Mouse (Mus musculus) midbrain, embryonic 14.5 days (tissue): ENCODE data around the gene Chmp5. TPM values are rescaled to one million over a fixed set of nuclear protein-coding genes. Genes with fewer than 3 reads are reported as not detected.

Experiments
- ATAC-seq: fragments of 200-750 bp; cut with Nextera tagmentation; 2 replicates; pipeline ENCODE4 v1.8.0; 2017; ENCODE audit warnings: moderate number of reproducible peaks, moderate library complexity; ENCODE audit not compliant: low FRiP score, low TSS enrichment
- DNase-seq: peaks from one replicate; pipeline ENCODE4 v3.0.0-alpha.2; 2015
- H3K27ac ChIP-seq: fragments of 300-500 bp; sonication (generic); replicated peaks from 2 replicates; pipeline ENCODE4 v1.5.1; 2014; ENCODE audit warnings: mild to moderate bottlenecking, low read depth, low read length, moderate library complexity
- H3K27me3 ChIP-seq: fragments of 300-500 bp; sonication (generic); 2 replicates; pipeline ENCODE4 v1.6.1; 2014; ENCODE audit warnings: low read length, control low read depth, mixed read lengths; ENCODE audit not compliant: control insufficient read depth, insufficient read depth
- H3K36me3 ChIP-seq: fragments of 300-500 bp; sonication (generic); 2 replicates; pipeline ENCODE4 v1.6.1; 2014; ENCODE audit warnings: low read length, control low read depth; ENCODE audit not compliant: control insufficient read depth, insufficient read depth
- H3K4me1 ChIP-seq: fragments of 300-500 bp; sonication (generic); 2 replicates; pipeline ENCODE4 v1.6.1; 2014; ENCODE audit warnings: mild to moderate bottlenecking, antibody characterized with exemption, low read length, control low read depth; ENCODE audit not compliant: control insufficient read depth, insufficient read depth
- H3K4me2 ChIP-seq: fragments of 300-500 bp; sonication (generic); 2 replicates; pipeline ENCODE4 v1.6.1; 2014; ENCODE audit warnings: mild to moderate bottlenecking, low read length, moderate library complexity
- H3K4me3 ChIP-seq: fragments of 300-500 bp; sonication (generic); replicated peaks from 2 replicates; pipeline ENCODE4 v1.5.1; 2014; ENCODE audit warnings: low read depth, low read length
- H3K9ac ChIP-seq: fragments of 300-500 bp; sonication (generic); replicated peaks from 2 replicates; pipeline ENCODE4 v1.6.1; 2014; ENCODE audit warnings: mild to moderate bottlenecking, low read length, moderate library complexity
- H3K9me3 ChIP-seq: fragments of 300-500 bp; sonication (generic); 2 replicates; pipeline ENCODE4 v1.6.1; 2016; ENCODE audit warnings: low read length, control low read depth, mixed read lengths; ENCODE audit not compliant: control insufficient read depth
- WGBS: fragments of 180-500 bp; shearing (Covaris S2); extraction: QIAGEN DNeasy Blood & Tissue Kit; methylation state at CpG from one replicate; pipeline ENCODE4 v1.1.7; 2014; 5-methylcytosine and 5-hydroxymethylcytosine counted together
- polyA plus RNA-seq: library from polyadenylated mRNA; unstranded; fragments of >200 nt; fragmentation: Nextera tagmentation; extraction: Ambion mirVana; gene quantifications from 2 replicates; pipeline ENCODE4 v1.2.1, GENCODE M21; 2014

Chmp5 gene
- polyA plus RNA-seq, 1 experiment from 2014 or later, result 172 TPM

DNA sequence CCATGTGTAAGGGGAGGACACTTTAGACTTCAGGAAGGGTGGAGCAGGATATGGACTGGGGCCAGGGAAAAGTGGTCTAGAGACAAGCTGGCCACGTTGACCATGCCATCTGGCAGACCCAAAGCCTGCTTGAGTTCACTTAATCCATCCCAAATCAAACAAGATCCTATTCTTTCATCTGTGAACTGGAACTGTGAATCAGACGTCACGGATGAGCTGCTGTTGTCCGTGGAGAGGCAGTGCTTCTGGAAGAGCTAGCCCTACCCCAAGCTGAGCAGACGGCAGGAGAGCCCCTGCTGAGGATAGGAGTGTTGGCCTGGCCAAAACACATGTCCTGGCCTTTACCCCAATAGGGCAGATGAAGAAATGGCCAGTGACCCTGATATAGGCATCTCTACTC lies 32.3 kb upstream of the Chmp5 start:
- DNase-seq (no peak), ATAC-seq (no peak)
- H3K27me3 ChIP-seq, result no peaks in the 10 kb centered on the region
- no peak overlapping the region for H3K27ac ChIP-seq
- no peaks in the 10 kb centered on the region for H3K4me1 ChIP-seq
- 27% methylated on average over 5 of the region's 5 CpGs for WGBS
- no peaks in the 10 kb centered on the region for H3K36me3 ChIP-seq
- H3K9ac ChIP-seq, result no peak overlapping the region
- H3K9me3 ChIP-seq, result no peaks in the 10 kb centered on the region
- no peak overlapping the region for H3K4me2 ChIP-seq
- no peak overlapping the region for H3K4me3 ChIP-seq

DNA sequence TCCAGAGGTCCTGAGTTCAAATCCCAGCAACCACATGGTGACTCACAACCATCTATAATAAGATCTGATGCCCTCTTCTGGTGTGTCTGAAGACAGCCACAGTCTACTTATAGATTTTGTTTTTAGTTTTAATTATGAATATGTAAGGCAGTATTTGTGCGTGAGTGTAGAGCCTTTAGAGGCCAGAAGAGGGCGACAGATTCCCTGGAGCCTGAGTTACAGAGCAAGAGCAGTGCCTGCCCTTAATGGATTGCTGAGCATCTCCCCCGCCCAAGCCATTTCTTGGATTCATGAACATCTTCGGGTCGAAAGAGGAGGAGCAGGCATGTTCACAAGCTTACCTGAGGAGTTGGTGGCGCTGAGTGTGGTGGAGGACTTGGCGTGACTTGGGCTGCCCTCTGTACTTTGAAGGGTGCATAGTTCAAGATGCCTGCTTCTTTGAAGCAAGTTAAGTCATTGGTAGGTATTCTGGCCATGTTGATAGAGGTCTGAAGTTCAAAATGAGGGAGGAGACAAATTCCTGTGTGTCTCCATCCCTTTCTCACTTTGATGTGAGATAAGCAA lies 31.5 kb upstream of the Chmp5 start:
- no peak overlapping the region for H3K4me2 ChIP-seq
- no peak overlapping the region for H3K9ac ChIP-seq
- no peaks in the 10 kb centered on the region for H3K9me3 ChIP-seq
- DNase-seq, result no peak
- no peak overlapping the region for H3K4me3 ChIP-seq
- H3K27me3 ChIP-seq, result no peaks in the 10 kb centered on the region
- ATAC-seq, result no peak
- H3K27ac ChIP-seq, result no peak overlapping the region
- 88% methylated on average over 7 of the region's 7 CpGs for WGBS
- H3K4me1 ChIP-seq, result no peaks in the 10 kb centered on the region
- H3K36me3 ChIP-seq, result no peaks in the 10 kb centered on the region

DNA sequence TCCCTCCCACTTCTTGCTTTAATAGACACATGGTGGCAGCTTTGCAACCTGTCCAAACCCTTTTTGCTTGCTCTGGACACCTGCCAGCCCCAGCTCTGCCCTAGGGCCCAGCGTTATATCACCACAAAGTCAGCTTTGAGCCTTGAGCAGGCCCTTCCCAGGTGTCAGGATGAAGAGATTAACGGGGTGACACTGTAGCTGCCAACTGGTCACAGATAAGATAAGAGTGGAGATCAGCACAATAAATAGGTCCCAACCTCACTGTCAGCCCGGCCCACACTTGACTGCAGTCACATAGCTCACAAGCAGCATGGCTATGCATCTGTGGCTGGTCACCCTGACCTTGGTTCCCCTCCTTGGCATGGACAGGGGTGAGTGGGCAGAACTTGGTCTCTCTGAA lies 28.4 kb upstream of the Chmp5 start, which contains the start of gene Spink4:
TSS of gene Spink4 (plus strand) at position 268 of the 400 bp plus-strand sequence.
- DNase-seq (no peak), ATAC-seq (no peak)
- 77% methylated on average over 3 of the region's 3 CpGs for WGBS
- H3K9me3 ChIP-seq, result no peaks in the 10 kb centered on the region
- H3K27me3 ChIP-seq, result no peaks in the 10 kb centered on the region
- H3K4me3 ChIP-seq, result no peak within 1 kb of the TSS
- no peak within 1 kb of the TSS for H3K9ac ChIP-seq
- H3K4me1 ChIP-seq, result no peaks in the 10 kb centered on the region
- H3K4me2 ChIP-seq, result no peak within 1 kb of the TSS
- no peak within 1 kb of the TSS for H3K27ac ChIP-seq
- H3K36me3 ChIP-seq, result no peaks in the 10 kb centered on the region

DNA sequence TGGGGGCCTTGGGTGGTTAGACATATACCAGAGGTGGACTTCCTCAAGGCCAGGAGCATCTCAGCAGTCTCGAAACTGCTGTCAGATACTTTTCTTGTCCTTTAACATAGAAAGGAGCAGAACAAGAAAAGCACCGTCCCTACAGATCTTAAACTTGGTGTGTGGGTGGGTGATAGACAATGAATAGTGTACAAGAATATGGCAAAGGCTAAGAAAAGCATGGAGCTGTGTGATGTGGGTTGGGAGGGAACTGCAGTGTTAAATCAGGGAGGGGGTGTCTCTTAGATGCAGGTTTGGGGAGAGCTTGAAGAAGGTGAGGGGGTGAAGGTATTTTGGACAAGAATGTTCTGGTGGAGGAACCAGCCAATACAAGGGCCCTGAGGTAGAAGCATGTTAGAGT lies 27.6 kb upstream of the Chmp5 start:
- no peak for DNase-seq
- Histone ChIP-seq H3K36me3 (no peaks in the 10 kb centered on the region), H3K27ac (no peak overlapping the region), H3K4me3 (no peak overlapping the region), H3K9ac (no peak overlapping the region), H3K4me1 (no peaks in the 10 kb centered on the region), H3K9me3 (no peaks in the 10 kb centered on the region), H3K4me2 (no peak overlapping the region), H3K27me3 (no peaks in the 10 kb centered on the region)
- ATAC-seq, result no peak
- WGBS, result 74% methylated on average over 2 of the region's 2 CpGs

DNA sequence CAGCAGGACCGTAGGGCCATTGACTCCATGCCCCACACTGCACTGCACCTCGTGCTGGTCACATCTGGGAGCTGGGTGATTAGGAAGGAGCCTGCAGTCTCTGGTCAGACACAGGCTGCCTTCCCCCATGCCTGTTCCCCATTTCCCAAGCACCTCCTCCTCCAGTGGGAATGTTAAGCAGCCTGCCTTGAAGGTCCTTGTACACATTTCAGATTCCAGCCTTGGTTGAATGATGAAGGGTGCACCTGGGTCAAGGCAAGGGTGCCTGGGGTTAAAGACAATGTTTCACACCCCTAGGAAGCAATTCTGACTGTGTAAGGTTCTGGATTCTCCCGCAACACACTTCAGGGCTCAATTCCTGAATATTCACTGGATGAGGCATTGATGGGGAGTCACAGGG lies 26.9 kb upstream of the Chmp5 start:
- WGBS, result 68% methylated on average over 3 of the region's 3 CpGs
- Histone ChIP-seq H3K9me3 (no peaks in the 10 kb centered on the region), H3K4me2 (no peak overlapping the region), H3K27ac (no peak overlapping the region), H3K36me3 (no peaks in the 10 kb centered on the region), H3K9ac (no peak overlapping the region), H3K4me1 (no peaks in the 10 kb centered on the region), H3K27me3 (no peaks in the 10 kb centered on the region), H3K4me3 (no peak overlapping the region)
- no peak for DNase-seq
- ATAC-seq, result no peak

DNA sequence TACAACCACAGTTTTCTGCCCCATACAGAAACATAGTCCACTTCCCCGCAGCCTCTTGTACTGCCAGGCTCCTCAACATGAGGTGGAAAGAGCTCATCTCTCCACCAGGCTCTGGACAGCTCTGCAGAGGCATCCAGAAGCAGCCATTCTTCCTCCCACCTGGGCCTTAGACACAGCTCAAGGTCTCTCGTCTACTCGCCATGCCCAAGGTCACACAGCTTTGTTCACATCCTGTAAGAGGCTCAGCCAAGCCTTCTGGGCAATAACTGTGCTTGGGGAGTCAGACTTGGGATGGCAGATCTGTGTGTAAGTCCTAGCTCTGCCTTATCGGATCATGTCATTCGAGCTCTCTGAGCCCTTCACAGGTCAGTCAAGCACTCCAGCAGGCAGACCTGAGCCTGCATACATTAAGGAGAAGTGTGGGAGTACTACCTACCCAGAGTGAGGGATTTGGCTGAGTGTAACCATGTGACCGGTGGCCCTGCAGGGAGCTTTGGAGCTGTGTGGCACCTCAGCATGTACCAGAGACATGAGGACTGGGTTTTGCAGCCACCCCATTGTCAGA lies 25.0 kb upstream of the Chmp5 start:
- H3K36me3 ChIP-seq, result no peaks in the 10 kb centered on the region
- no peaks in the 10 kb centered on the region for H3K27me3 ChIP-seq
- DNase-seq (no peak), ATAC-seq (no peak)
- 86% methylated on average over 6 of the region's 6 CpGs for WGBS
- H3K4me3 ChIP-seq, result no peak overlapping the region
- no peak overlapping the region for H3K27ac ChIP-seq
- no peak overlapping the region for H3K9ac ChIP-seq
- no peak overlapping the region for H3K4me2 ChIP-seq
- no peaks in the 10 kb centered on the region for H3K4me1 ChIP-seq
- H3K9me3 ChIP-seq, result no peaks in the 10 kb centered on the region

DNA sequence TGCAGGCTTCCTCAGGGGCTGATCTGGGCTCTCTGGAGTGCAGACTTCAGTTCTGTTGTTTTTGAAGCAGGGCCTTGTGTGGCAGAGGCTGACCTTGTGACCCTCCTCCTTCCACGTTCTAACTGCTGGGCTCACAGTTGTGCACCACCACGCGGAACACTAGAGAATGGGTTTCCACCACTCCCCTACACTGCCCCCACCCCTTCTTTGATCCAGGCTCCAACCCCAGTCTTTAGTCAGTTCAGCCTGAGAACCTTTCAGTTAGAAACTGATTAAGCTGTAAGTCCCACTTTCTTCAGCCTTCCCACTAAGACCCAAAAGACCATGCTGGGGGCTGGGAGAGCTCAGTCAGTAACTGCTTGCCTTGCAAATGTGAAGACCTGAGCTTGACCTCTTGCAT lies 22.6 kb upstream of the Chmp5 start:
- no peaks in the 10 kb centered on the region for H3K4me1 ChIP-seq
- no peaks in the 10 kb centered on the region for H3K36me3 ChIP-seq
- H3K9ac ChIP-seq, result no peak overlapping the region
- WGBS, result 15% methylated on average over 3 of the region's 3 CpGs
- no peak overlapping the region for H3K27ac ChIP-seq
- DNase-seq (no peak), ATAC-seq (no peak)
- no peaks in the 10 kb centered on the region for H3K27me3 ChIP-seq
- H3K4me2 ChIP-seq, result no peak overlapping the region
- H3K9me3 ChIP-seq, result no peaks in the 10 kb centered on the region
- no peak overlapping the region for H3K4me3 ChIP-seq

DNA sequence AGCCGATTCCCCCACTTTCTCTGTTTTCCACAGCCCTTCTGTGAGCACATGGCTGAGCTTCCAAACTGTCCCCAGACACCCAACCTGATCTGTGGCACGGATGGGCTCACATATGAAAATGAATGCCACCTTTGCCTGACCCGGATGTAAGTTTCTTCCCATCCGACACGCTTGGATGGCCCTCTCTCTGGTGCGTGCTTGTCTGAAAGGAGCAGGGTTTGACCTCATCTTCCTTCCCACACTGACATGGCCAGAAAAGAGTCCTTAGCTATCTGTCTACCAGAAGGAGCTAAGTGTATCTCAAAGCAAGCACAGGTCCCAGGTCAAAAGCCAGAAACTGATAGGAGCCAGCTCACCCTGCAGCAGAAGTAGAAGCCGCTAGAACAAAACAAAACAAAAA lies 19.2 kb upstream of the Chmp5 start:
- no peak overlapping the region for H3K4me3 ChIP-seq
- no peak for DNase-seq
- H3K27ac ChIP-seq, result no peak overlapping the region
- H3K27me3 ChIP-seq, result no peaks in the 10 kb centered on the region
- no peaks in the 10 kb centered on the region for H3K4me1 ChIP-seq
- 79% methylated on average over 7 of the region's 7 CpGs for WGBS
- no peaks in the 10 kb centered on the region for H3K9me3 ChIP-seq
- no peak for ATAC-seq
- no peak overlapping the region for H3K9ac ChIP-seq
- no peak overlapping the region for H3K4me2 ChIP-seq
- H3K36me3 ChIP-seq, result peaks cover 18% of the 10 kb centered on the region

DNA sequence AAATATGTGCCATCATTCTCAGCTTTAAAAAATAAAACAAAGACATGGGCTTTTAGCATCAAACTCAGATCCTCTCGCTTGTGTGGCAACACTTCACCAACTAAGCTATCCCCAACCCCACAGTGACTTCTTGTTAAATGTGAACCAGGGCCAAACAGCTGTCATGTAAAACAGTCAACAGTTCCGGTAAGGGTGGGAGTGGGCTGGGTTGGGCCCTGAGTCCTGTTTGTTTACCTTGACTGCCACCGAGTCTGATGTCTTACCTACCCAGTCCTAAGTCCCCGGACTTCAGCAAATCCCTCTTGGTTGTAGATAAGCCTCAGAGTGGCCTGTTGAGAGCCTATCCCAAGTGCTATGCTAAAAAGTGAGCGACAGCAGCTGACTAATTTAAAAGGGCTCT lies 14.5 kb upstream of the Chmp5 start:
- Histone ChIP-seq H3K4me2 (no peak overlapping the region), H3K27ac (no peak overlapping the region), H3K9me3 (no peaks in the 10 kb centered on the region), H3K9ac (no peak overlapping the region), H3K36me3 (peaks cover 54% of the 10 kb centered on the region), H3K4me3 (no peak overlapping the region), H3K27me3 (no peaks in the 10 kb centered on the region), H3K4me1 (no peaks in the 10 kb centered on the region)
- no peak for ATAC-seq
- DNase-seq, result no peak
- 91% methylated on average over 5 of the region's 5 CpGs for WGBS
